Mouse (Mus musculus): ENCODE data around the gene Man1a2.

Gene Man1a2

GRCm38 (mm10) chr3:100685087-100685762, at the start of gene Man1a2:
Gene Man1a2, minus strand, starts transcription at chr3:100685503.
- peak; percentile 99 for DNase-seq

- DNase-seq, result peak; percentile 55
Observed at GRCm38 (mm10) chr3:100734482-100735154, 49.3 kb upstream of the Man1a2 start.

GRCm38 (mm10) chr3:100731896-100732295, 46.6 kb upstream of the Man1a2 start:
- DNase-seq, result peak; percentile 61

GRCm38 (mm10) chr3:100731347-100731746, 46.0 kb upstream of the Man1a2 start:
- peak; percentile 12 for DNase-seq

- peak; percentile 74 for DNase-seq
Observed at GRCm38 (mm10) chr3:100728008-100728712, 42.9 kb upstream of the Man1a2 start.

GRCm38 (mm10) chr3:100725960-100726674, 40.8 kb upstream of the Man1a2 start:
- peak; percentile 62 for DNase-seq

GRCm38 (mm10) chr3:100720786-100721300, 35.5 kb upstream of the Man1a2 start:
- peak; percentile 66 for DNase-seq

GRCm38 (mm10) chr3:100716241-100716640, 30.9 kb upstream of the Man1a2 start:
- DNase-seq, result no peak

- peak; percentile 58 for DNase-seq
Observed at GRCm38 (mm10) chr3:100715367-100715766, 30.1 kb upstream of the Man1a2 start.

GRCm38 (mm10) chr3:100713142-100714005, 28.1 kb upstream of the Man1a2 start:
- peak; percentile 54 for DNase-seq

- DNase-seq, result no peak
Observed at GRCm38 (mm10) chr3:100712140-100712539, 26.8 kb upstream of the Man1a2 start.

GRCm38 (mm10) chr3:100711486-100711885, 26.2 kb upstream of the Man1a2 start:
- DNase-seq, result no peak

- DNase-seq, result no peak
Observed at GRCm38 (mm10) chr3:100707117-100707516, 21.8 kb upstream of the Man1a2 start.

- DNase-seq, result no peak
Observed at GRCm38 (mm10) chr3:100705128-100705667, 19.9 kb upstream of the Man1a2 start.

- DNase-seq, result no peak
Observed at GRCm38 (mm10) chr3:100703847-100704644, 18.7 kb upstream of the Man1a2 start.

- no peak for DNase-seq
Observed at GRCm38 (mm10) chr3:100702875-100703846, 17.9 kb upstream of the Man1a2 start.

GRCm38 (mm10) chr3:100688747-100689146, 3.4 kb upstream of the Man1a2 start:
- DNase-seq, result peak; percentile 83

- DNase-seq, result peak; percentile 66
Observed at GRCm38 (mm10) chr3:100686756-100687155, 1.5 kb upstream of the Man1a2 start.

GRCm38 (mm10) chr3:100685763-100686370, 564 bp upstream of the Man1a2 start:
- DNase-seq, result peak; percentile 99
